Mouse (Mus musculus) megakaryocyte, embryonic 14.5 days (primary cell): ENCODE data around the gene Mlx.

Source experiments
- FLI1 ChIP-seq: IDR thresholded peaks from 2 replicates; pipeline ENCODE4 v1.6.1; 2012; ENCODE audit warnings: low read length, inconsistent platforms, mixed read lengths
- GATA1 ChIP-seq: IDR thresholded peaks from 3 replicates; pipeline ENCODE4 v1.6.1; 2012; ENCODE audit warnings: mixed read lengths, low read length, inconsistent platforms, borderline replicate concordance

DNA sequence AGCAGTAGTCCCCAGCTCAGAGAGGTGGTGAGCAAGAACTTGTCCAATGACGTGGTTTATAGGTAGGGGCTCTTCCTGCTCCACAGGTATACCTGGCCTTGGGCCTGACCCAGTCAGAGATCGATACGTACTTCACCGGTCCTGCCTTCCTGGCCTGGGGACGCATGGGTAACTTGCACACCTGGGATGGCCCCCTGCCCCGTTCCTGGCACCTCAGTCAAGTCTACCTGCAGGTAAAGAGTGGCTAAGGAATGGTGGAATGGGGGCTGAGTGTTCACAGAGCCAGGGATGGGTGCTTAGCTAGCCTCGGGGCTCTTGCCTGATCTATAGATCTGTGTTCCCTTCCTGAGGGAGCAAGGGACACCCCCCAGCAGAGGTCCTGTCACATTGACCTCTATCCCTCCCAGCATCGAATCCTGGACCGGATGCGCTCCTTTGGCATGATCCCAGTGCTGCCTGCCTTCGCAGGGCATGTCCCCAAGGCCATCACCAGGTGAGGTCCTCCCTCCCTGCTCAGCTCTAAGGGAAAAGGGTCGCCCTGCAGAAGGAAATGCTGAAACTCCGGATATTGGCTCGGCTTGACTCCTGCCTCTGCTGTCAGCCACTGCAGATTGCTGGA is 15.2 kb upstream of the Mlx start:
- TF ChIP-seq FLI1, result no peak
- TF ChIP-seq GATA1, result no peak
